Mouse (Mus musculus) olfactory bulb, adult 2 months (tissue): Measurements from ENCODE around the gene Pold2.

ENCODE experiments used
- CTCF ChIP-seq: fragments of 200-500 bp; IDR thresholded peaks from 2 replicates; pipeline ENCODE4 v1.5.1; 2012; ENCODE audit warnings: low read depth, mild to moderate bottlenecking, low read length, moderate library complexity; ENCODE audit not compliant: insufficient read depth
- POLR2A ChIP-seq: fragments of 200-500 bp; IDR thresholded peaks from 2 replicates; pipeline ENCODE4 v1.6.1; 2012; ENCODE audit warnings: mild to moderate bottlenecking, low read depth, low read length, moderate library complexity; ENCODE audit not compliant: insufficient read depth

- TF ChIP-seq CTCF = no peak
- no peak for TF ChIP-seq POLR2A
Observed at GRCm38 (mm10) chr11:5913936-5914335, 35.8 kb upstream of the Pold2 start.
